Mouse (Mus musculus) frontal cortex, postnatal 10 days (tissue): ENCODE results near the gene Afmid.
"Not testable (repeated sequence)": the region's sequence is repeated elsewhere in the genome, so short reads cannot be mapped to it uniquely, and the experiment has no call there.

Source experiments
- DNase-seq, 2 experiments: peaks; one replicate each; pipeline ENCODE4 v3.0.0; 2022; ENCODE audit warnings: low spot score in 2 of 2, mixed read lengths in 1 of 2

Afmid gene

GRCm38 (mm10) chr11:117824060-117824969, 1.4 kb upstream of the Afmid start:
- DNase-seq = peak; percentile 57 to 78

DNA sequence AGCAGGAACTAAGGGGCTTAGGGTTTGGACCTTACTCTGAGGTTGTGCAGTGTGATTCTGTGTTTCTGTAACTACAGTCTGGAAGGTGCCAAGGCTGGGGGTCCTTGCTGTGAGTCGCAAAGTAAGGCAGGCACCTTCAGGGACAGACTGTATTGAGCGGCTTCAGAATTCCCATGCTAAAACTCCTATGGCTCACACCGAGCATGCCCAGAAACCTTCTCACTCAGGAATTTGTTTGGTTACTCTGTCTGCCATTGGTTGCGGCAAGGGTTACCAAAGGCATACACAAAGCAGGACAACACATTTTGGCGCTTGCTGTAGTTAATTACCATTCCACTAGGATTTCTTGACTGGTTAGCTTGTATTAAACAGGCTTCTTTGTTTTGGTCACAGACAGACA, 440 bp downstream of the Afmid start:
- no peak for DNase-seq

- DNase-seq = no peak
These were observed 1.2 kb downstream of the Afmid start for GRCm38 (mm10) chr11:117826916-117827315.

DNA sequence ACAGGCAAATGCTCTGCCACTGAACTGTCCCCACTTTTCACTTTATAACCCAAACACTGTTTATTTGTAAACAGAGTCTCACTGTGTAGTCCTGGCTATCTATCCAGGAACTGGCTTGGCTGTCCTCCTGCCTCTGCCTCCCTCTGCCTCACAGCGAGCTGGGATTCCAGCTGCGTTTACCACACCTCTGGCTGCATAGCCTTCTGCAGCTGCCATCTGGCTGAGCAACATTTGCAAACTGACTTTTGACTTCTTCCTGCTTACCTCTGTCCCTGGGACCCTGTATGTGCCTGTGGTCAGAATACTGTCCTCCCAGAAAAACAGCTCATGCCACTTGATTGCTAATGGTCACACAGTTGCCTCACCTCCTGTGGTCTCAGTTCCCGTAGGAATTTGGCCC, 1.7 kb downstream of the Afmid start:
- DNase-seq = no peak

DNA sequence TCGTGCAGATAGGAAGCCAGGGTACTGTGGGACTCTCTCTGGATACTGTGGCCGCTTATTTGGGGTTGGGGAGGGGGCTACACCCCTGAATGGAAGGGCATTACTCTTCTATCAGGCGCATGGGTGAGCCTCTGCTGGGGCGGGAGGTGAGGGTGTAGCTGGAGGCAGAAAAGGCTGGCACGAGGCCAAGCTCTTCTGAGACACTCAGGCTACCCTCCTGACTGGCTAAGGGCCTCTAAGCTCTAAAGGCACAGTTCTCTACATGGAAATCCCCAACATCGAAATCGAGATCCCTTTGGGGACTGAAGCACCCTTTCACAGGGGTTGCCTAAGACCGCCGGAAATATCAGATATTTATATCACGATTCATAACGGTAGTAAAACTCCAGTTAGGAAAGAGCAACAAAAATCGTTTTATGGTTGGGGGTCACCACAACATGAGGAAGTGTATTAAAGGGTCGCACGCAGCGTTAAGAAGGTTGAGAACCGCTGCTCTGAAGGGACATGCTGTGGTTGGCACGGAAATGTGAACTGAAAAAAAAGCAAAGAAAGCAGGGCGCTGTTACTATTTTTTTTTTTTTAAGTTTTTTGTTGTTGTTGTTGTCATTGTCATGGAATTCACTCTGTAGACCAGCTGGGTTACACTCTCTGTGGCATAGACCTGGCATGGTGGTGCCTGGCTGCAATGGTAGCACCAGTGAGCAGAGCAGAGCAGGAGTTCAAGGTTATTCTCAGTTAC, 2.6 kb downstream of the Afmid start:
- no peak for DNase-seq

GRCm38 (mm10) chr11:117828888-117829604, 3.3 kb downstream of the Afmid start:
- no peak for DNase-seq

- no peak for DNase-seq
These were observed 4.0 kb downstream of the Afmid start for GRCm38 (mm10) chr11:117829671-117830215.

DNA sequence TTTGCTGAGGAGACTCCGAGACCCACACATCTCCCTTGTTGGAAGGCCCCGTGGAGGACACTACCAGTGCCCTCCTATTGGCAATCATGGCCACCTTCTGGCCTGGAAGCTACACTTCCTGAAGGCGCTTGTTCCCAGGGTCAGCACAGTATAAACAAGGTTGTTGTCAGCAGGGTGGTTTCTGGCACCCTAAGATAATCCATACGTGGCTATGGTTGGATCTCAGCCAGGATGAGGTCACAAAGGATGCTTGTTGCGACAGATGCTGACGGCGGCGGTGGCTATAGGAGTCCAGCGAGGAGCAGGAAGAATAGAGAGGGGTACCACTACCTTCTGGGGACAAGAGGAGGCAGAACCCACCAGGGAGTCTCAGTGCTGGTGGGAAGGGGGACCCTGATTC, 4.7 kb downstream of the Afmid start:
- no peak for DNase-seq

GRCm38 (mm10) chr11:117832086-117832969, 6.6 kb downstream of the Afmid start:
- DNase-seq = peak in 1 of 2 experiments; percentile 64

GRCm38 (mm10) chr11:117833509-117833908, 7.8 kb downstream of the Afmid start:
- DNase-seq = not testable (repeated sequence)

DNA sequence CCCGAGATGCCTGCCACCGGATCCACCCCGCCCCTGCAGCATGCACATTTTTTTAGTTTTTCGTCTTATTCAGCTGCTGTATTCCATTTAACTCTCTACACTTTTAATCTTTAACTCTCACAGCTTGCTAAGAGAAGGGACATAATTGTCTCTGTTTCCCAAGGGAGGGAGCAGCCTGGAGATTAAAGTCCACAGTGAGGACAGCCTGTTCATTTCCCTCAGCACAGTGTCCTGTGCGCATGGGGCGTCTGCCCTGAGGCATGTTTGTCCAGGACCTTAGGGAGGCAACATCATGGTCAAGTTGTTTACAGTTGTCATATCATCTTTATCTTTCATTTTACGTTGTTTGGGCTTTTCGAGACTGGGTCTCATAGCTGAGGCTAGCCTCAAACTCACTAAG, 8.4 kb downstream of the Afmid start:
- DNase-seq = no peak

DNA sequence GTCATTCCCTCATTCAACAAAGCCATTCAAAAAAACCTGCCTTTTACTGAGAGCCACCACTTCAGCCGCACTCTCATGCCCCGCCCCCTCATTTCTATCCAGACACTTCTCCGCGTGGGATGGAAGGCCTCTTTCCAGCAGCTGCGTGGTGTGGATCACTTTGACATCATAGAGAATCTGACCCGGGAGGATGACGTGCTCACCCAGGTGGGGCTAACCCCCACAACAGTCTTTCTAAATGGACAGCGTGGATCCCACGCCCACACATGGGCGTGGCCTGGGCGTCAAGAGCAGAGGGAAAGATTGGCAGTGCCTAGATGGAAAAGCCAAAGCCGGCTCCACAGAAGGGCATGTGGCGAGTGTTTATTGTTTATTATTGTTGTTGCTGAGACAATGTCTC, 10.6 kb downstream of the Afmid start:
- peak in 1 of 2 experiments; percentile 60 for DNase-seq

DNA sequence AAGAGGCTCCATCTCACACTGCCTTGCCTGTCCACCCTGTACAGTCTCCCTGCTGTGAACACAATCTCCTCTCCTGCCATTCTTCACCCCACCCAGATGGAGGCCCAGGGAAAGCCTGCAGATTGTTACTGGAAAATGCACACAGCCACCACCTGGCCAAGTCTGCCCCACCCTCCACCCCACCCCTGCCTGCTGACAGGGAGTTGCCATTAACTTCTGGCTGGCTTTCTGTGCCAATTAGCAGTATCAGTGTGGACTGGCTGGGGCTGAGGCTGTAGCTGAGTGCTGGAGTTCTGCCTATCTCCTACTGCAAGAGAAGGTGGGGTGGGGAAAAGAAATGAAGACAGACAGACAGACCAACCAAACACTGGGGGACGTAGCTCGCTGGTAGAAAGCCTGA, 12.8 kb downstream of the Afmid start:
- no peak for DNase-seq

- DNase-seq = no peak
These were observed 13.3 kb downstream of the Afmid start for GRCm38 (mm10) chr11:117839021-117839420.

DNA sequence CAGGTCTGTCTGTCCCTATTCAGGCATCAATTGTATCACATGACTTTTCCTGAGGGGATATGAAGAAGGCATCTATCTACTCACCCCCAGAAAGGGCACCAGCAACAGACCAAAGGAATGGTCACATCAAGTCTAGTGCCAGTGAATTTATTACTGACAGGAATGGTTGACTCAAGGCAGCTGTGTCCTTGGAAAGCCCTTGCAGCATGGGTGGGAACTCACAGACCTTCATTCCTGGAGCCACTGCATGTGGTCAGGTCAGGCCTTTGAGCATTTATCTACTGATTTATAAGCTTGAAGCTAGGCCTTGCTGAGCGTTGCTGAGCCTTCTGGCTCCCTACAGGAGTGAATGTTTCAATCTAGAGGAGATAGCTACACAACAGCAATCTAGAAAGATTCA, 15.2 kb downstream of the Afmid start:
- no peak for DNase-seq

GRCm38 (mm10) chr11:117843434-117843833, 17.7 kb downstream of the Afmid start:
- DNase-seq = no peak

GRCm38 (mm10) chr11:117844997-117845396, 19.3 kb downstream of the Afmid start:
- DNase-seq = no peak

- DNase-seq = no peak
These were observed 19.9 kb downstream of the Afmid start for GRCm38 (mm10) chr11:117845651-117846050.

- no peak for DNase-seq
These were observed 20.9 kb downstream of the Afmid start for GRCm38 (mm10) chr11:117846640-117847039.

GRCm38 (mm10) chr11:117847593-117848215, 22.0 kb downstream of the Afmid start:
- DNase-seq = no peak
